Mouse (Mus musculus): Measurements from ENCODE around the gene Nos1ap.

Gene Nos1ap

DNA sequence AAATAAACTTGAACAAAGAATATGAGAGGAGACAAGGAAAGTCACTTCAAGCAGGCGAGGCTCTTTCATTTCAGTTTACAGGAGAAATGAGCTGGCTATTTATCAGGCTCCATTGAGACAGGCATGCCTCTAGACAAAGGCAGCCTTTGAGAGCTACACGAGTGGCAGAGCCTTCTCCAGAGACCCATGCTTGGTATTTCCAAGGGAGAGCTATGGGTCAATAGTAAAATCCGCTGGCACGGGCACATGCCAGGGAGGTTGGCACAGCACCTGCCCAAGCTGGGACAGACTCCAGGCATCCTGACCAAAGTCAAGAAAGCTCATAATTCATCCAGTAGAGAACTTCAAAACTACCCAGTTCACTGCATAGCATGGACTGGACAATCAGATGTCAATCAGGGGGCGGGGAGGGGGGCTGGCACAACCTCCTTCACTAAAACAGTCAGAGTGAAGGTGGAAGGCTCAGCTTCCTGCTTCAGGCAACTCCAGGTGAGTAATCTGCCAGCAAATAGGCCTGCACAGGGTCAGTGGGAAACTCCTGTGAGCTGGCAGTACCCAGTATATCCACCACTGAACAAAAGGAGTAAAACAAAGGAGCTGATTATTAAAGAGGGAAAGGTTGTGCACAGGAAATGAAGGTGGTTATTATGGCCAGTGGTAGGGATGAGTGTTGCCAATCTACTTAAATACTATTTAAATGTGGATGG is 129.6 kb downstream of the Nos1ap start:
- DNase-seq (ENCODE audit: low spot score in 2 of 2), result no peak

GRCm38 (mm10) chr1:170457673-170458072 is 132.0 kb downstream of the Nos1ap start:
- DNase-seq (ENCODE audit: low spot score in 2 of 2), result no peak

DNA sequence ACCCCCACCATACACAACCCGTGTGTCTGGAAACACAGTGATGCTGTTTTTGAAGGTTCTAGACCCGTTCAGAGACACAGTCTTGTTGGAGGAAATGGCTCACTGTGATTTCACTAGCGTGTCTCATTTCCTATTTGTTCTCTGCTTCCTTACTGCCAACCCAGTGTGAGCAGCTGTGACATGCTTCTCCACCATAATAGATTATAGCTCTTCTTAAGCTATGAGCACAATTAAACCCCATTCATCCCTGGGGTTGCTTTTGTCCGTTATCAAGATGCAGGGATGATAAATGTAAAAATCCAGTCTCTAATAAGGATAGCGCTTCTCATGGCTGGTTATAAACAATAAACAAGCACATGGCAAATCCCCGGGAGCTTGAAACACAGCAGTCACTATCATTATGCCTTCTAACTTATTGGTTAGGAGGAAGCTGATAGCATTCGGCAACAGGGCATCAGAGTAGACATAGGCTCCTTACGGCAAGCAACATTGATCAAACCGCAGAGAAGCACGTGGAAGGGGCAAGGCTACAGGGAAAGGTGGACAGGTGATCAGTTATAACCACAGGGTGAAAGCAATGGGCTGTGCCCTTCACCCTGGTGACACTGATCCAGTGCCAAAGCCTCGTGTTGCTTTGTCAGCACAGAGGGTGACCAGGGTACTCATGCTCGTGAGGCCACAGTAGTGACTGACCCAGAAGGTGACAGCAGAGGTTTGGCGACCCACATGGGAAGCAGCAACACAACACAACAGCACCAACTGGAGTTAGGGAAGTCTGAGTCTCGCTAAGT is 133.6 kb downstream of the Nos1ap start:
- no peak for DNase-seq (ENCODE audit: low spot score in 2 of 2)

GRCm38 (mm10) chr1:170455387-170455786 is 134.3 kb downstream of the Nos1ap start:
- no peak for DNase-seq (ENCODE audit: low spot score in 2 of 2)

DNA sequence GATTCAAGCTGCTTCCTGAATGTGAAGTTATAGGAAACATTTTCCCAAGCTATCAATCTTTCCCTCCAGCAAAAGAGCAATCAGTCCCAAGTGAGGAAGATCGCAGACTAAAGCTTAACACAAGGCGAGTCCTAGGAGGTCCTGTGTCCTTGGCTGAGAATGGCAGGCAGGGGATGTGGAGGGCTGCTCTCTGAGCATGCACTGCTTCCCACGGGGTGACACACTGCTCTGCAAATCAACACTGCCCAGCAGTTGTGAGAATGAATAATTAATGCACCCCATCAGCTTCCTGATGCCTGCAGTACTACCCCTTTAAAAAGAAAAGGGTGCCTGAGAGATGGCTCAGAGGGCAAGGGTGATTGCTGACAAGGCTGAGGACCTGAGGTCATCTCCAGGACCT is 136.2 kb downstream of the Nos1ap start:
- no peak for DNase-seq (ENCODE audit: low spot score in 2 of 2)

GRCm38 (mm10) chr1:170448244-170448643 is 141.4 kb downstream of the Nos1ap start:
- no peak for DNase-seq (ENCODE audit: low spot score in 2 of 2)

GRCm38 (mm10) chr1:170445458-170445857 is 144.2 kb downstream of the Nos1ap start:
- peak in 1 of 2 experiments; percentile 4 for DNase-seq (ENCODE audit: low spot score in 2 of 2)

DNA sequence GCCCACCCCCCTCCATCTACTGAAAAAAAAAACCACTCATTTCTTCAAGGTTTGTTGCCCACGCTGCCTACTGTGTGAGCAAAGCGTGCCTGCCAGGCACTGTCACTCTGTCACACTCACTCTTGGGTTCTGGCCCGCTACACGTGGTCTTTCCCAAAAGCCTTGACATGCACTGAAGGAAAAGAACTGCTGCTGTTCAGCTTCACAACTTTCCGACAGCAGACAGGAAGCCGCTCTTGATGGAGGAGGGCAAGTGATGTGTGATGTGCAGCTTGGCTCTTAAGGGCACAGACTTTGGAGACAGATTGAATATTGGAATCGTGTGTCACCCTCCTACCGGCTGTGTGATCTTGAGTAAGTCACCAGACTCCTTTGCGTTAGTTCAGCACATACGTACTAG is 149.3 kb downstream of the Nos1ap start:
- DNase-seq (ENCODE audit: low spot score in 2 of 2), result no peak

DNA sequence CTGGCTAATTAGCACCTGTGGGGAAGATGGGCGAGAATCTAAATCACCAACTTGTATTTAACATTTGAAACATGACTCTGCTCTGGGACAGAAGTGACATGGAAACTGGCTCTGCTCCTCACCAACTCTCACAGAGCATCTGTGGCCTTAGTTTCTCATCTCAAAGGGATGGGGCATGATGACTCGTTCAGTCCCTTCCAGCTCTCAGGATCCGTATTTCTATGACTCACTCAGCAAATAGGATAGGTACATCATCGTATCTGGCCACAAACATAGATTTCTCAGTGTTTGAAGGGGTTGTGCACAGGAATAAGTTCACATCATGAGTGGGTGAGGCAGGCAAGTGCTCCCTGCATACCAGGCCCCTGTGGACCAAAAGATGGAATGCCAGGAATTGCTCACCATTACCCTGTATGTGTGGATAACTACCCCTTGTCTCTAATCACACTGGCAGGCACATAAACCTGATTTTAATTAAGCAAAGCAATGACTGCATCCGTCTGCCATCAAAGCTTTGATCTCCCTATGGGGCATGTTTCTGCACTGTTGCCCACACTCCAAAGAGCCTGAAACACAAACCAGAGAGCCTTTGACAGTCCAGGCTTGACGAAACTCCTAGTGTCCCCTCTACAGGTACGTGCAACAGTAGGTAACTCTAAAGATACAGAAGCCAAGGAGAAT is 151.1 kb downstream of the Nos1ap start:
- DNase-seq (ENCODE audit: low spot score in 2 of 2), result no peak

DNA sequence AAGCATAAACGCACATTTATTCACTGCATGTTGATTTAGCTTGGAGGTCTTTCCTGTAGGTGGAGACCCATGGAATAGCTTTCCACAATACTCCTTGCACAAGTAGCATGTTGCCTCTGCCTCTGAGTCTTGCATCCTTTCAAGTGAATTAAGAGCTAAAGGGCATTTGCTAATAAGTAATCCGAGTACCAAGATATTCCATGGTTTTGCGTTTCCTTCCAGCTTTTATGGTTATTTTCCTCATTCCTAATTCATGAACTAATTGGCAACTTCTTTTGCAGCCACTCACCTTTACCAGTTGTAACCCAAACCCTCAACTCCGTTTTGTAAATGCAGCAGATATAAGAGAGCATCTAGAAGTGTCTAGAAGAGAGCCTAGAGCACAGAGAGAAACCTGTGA is 155.5 kb downstream of the Nos1ap start:
- no peak for DNase-seq (ENCODE audit: low spot score in 2 of 2)

- no peak for DNase-seq (ENCODE audit: low spot score in 2 of 2)
Measured at GRCm38 (mm10) chr1:170433661-170434060, 156.0 kb downstream of the Nos1ap start.

DNA sequence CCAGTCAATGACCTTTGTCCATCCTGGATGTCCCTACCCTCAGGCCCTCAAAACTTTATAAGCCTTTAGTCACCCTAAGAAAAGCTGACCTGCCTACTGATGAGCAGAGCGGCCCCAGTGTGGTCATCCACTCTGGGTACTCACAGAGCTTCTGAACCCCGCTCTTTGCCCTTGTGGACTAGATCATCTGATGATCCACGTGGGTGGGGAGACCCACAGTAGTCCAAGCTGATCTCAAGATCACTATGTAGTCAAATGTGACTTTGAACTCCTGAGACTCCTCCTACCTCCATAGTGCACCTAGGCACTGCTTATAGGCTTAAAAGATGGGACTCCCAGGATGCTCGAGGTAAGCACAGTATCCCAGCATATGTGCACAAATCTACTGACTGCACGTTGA is 157.4 kb downstream of the Nos1ap start:
- no peak for DNase-seq (ENCODE audit: low spot score in 2 of 2)

DNA sequence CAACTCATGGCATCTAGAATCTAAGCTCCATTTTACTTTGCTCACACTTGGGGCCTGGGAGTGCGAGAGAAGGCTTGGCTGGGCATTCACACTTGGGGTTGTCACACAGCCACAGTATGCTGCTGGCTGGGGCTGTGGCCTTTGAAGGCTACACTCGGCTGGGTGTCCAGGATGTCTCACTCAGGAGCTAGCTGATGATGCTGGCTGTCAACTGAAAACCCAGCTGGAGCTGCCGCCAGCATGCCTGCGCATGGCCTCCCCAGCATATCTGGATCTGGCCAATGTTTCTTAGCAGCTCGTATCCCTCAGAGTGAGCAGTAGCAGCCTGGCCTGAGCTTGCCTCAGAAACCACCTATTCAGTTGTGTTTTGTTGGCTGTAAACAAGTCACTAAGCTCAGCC is 158.3 kb downstream of the Nos1ap start:
- DNase-seq (ENCODE audit: low spot score in 2 of 2), result peak in 1 of 2 experiments; percentile 4

GRCm38 (mm10) chr1:170430660-170431059 is 159.0 kb downstream of the Nos1ap start:
- no peak for DNase-seq (ENCODE audit: low spot score in 2 of 2)

GRCm38 (mm10) chr1:170429656-170430055 is 160.0 kb downstream of the Nos1ap start:
- DNase-seq (ENCODE audit: low spot score in 2 of 2), result no peak

GRCm38 (mm10) chr1:170428141-170428540 is 161.5 kb downstream of the Nos1ap start:
- no peak for DNase-seq (ENCODE audit: low spot score in 2 of 2)

DNA sequence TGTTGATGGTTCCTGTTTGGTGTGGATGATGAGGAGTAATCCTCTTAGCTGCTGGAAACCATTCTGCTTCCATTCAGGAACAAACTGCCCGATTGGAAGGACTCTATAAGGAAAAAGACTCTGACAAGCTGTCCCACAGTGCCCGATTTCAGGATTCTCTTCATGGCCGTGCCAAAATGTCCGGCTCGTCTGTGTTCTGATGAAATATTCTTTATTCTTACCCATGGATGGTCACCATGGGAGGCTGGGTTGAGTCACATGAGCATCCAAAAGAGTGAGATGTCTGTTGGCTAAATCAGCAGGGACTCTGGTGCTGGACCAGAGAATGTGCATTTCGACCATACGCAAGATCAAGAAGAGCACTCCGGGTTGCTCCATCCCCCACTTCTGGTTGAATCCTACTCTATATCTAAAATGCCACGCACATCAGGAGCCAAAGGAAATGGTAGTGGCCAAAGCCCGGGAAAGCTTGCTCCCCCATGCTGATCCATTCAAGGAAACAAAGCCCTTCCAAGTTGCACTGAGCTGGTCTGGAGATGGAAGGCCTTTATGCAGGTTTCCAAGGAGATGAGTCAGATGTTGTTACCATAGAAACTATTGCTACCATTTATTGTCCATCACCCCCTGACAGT is 165.3 kb downstream of the Nos1ap start:
- DNase-seq (ENCODE audit: low spot score in 2 of 2), result no peak

DNA sequence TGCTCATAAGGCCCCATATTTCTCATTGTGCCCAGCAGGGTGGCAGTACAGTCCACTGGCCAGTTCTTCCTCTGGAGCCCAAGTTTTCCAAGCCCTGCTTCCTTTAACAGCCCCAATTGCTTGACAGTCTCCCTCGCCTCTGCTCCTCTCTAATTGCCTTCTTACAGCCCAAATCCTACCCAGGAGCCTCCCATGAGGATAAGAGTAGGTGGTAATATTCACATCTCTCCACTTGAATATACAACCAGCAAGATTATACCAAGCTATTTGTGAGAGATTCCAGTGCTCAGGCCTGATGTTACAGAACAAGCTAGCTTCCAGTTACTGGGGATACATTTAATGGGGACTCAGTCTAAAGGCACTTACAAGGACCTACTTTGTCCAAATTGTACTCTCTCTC is 166.6 kb downstream of the Nos1ap start:
- no peak for DNase-seq (ENCODE audit: low spot score in 2 of 2)

GRCm38 (mm10) chr1:170422188-170422587 is 167.5 kb downstream of the Nos1ap start:
- DNase-seq (ENCODE audit: low spot score in 2 of 2), result no peak

DNA sequence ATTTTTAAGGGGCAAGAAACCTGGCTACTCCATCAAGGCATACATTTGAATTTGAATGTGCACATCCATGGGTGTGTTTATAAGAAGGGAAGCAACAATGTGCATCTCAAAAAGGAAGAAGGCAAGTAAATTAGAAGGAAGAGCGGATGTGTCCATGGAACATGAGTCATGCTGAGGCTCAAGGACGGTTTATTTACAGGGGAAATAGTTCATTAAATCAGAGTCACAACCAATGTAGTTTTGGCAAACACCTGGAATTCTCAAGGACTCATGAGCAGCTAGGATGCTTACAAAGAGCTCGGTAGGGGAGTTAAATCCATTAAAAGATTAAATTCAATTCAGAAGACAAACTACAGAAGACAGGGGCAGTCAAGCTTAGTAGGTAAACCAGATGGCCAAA is 169.7 kb downstream of the Nos1ap start:
- DNase-seq (ENCODE audit: low spot score in 2 of 2), result no peak

DNA sequence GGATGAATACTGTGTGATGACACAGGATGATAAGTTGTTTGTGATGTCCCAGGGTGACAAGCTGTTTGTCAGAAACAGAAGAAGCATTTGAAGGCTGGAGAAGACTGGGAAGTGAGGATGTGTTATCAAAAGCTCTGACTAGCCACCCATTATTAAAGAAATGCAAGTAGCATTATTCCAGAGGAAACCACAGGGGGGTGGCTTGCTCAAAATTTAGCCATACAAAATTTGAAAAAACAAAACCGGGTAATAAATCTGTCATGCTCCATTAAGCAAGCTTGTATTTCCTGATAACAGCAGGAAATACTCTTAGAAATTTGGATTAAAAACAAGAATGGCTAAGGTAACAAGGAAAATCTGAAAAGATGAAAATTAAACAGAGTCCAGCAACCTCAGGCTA is 171.5 kb downstream of the Nos1ap start:
- DNase-seq (ENCODE audit: low spot score in 2 of 2), result no peak

DNA sequence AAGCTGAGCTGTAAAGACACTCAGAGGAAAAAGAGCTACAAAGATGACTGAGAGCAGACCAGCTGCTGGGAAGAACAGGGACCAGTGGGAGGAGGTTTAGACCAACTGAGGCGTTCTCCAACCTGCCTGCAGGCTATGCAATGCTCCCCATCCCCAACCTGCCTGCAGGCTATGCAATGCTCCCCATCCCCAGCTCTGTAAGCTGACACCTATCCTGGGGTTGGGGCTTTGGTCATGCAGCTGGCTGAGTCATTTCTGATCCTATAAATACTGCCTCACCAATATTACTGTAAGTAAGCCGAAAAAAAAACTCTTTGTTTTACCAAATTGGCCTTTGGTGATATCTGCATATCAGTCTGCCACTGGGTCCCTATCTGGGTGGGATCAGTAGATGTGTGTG is 172.7 kb downstream of the Nos1ap start:
- no peak for DNase-seq (ENCODE audit: low spot score in 2 of 2)
